Mouse (Mus musculus): ENCODE measurements around the gene Ednra.

GRCm38 (mm10) chr8:77637593-77637992, 86.7 kb downstream of the Ednra start:
- TF ChIP-seq POLR2A (IDR thresholded peaks at IDR 0.05; ENCODE audit: control insufficient read depth, low read depth, low read length): no peak
- no peak for TF ChIP-seq CTCF (IDR thresholded peaks at IDR 0.05; ENCODE audit: control insufficient read depth, insufficient read depth, insufficient replicate concordance, low read depth, low read length)

All from testis, adult 2 months (tissue).